Mouse (Mus musculus) ovary, postnatal 36 days (tissue): ENCODE results near the gene Bend7.

Source experiments
- DNase-seq: peaks from one replicate; pipeline ENCODE4 v3.0.0; 2022; ENCODE audit warnings: low spot score, mixed read lengths

Bend7 gene

DNA sequence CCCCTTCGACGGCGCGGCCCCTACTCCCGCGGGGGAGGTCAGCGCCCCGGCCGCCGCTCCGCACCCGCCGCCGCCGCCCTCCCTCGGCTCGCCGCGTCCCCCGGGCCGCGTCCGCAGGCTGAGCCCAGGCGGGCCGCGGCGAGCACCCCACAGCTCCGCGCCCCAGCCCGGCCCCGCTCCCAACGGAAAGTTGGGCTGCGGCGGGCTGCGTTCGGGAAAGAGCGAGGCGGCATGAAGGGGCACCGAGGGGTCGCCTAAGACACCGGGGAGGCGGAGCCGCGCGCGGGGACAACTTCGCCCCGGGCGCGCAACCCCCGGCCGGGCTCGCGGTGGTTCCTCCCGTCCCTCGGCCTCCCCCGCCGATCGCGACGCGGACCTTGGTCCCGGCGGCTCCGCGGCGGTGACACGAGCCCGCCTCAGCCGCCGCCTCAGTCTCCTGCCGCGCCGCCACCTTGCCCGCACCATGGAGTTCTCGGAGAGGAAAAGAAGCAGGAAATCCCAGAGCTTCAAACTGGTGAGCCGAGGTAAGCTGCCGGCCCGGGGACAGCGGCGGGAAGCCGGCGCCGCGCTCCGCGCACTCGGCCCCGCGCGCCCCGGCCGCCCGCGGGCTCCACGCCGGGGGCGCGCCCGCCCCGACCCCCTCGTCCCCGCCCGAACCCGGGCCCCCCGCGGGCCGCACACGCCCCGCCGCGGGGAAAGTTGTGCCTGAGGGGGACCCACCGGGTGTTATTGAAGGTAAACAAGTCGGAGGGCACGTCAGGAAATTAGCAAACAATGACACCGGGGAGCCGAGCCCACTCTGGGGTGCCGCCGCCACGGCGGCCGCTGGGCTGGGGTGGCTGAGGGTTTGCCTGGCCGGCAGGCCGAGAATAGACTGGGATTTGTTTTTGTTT is at the start of gene Bend7:
Bend7 (plus strand) TSS at position 63 of the 893 bp plus-strand sequence.
- peak; percentile 59 for DNase-seq

GRCm38 (mm10) chr2:4668626-4669025 is 49.0 kb upstream of the Bend7 start:
- no peak for DNase-seq

DNA sequence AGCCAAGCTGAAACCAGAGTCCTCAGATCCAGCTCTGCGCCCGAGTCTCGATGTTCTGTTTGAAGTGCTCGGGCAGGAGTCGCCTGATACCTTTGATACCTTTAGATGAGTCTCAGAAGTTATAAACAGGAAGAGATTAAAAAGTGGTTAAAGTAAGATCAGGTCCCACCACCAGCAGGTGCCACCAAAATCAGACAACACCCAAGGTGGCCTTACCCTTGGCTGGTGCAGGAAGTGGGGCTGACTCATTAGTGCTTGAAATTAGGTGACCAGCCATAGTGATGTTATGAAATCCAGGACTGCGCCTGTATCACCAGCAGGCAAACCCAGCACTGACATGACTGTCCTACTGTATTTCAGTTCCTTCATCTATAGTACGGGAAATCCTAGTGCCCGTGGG is 47.9 kb upstream of the Bend7 start:
- DNase-seq, result no peak

- DNase-seq, result no peak
Observed at GRCm38 (mm10) chr2:4671636-4672035, 46.0 kb upstream of the Bend7 start.

- no peak for DNase-seq
Observed at GRCm38 (mm10) chr2:4679886-4680285, 37.7 kb upstream of the Bend7 start.

GRCm38 (mm10) chr2:4711262-4711661 is 6.4 kb upstream of the Bend7 start:
- DNase-seq, result no peak

- DNase-seq, result no peak
Observed at GRCm38 (mm10) chr2:4717081-4717768, 406 bp upstream of the Bend7 start.

DNA sequence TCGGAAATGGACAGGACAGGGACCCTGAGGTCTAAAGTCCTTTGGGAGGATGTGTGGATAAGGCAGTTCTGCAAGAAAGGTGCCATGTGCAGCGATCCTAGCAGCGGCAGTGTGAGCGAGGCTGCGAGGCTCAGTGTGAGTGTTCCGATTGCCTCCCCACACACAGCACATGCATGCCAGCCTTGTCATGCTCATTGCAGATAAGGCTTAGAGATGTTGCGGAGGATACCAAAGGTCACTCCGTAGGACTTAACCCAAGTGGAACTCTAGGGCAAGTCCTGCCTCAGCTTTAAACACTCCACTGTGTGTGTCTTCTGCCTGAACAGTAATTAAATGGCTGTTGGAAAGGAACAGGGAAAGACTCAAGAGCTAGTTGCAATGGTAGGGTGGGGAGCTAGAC is 5.5 kb downstream of the Bend7 start:
- no peak for DNase-seq

DNA sequence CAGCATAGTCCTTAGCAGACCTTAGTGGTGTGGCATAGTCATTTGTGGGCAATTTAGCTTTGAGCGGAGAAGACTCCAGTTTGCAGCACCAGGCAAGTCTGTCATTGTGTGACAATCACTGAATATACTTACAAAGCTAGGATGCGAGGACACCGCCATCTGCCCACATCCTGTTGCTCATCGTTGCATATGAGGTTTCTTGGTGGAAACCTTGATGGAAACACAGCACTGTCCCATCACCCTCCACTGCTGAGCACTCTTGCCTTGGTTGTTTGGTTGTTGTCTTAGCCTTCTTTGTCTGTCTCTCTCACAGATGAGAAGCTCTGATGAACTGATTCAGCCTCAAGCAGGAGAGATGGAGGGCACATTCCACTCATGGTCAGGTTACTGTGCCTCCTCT is 12.5 kb downstream of the Bend7 start:
- DNase-seq, result no peak

- no peak for DNase-seq
Observed at GRCm38 (mm10) chr2:4733971-4734370, 16.3 kb downstream of the Bend7 start.

DNA sequence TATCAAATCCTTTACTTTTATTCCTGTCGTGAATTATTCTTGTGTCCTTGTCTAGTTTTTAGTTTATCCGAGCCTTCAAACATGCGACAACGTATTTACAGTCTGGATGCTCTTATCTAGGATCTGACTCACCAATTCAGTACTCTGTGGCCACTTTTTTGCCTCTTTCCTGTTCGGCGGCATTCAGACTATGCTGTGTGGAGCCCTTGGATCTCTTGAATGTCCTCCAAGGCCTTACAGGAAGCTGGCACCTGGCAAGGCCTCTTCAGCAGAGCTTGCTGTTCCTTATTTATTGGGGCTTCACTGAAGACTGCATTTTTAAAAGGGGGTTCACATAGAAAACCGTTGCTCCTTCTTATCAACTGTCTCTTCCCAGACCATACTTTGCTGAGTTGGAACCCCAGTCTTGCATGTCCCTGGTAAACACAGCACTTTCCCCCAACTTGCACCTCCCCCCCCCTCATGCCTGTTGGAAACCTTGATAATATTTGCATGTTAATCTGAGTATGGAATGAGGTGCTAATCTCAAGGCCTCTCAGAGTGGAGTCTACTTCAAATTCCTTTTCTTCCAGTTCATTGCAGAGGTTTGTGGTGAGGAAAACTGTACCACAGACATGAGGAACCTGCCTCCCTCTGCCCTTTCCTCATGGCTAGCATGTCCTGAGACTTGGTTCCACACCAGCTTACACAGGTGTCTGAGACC is 18.6 kb downstream of the Bend7 start:
- DNase-seq, result no peak

DNA sequence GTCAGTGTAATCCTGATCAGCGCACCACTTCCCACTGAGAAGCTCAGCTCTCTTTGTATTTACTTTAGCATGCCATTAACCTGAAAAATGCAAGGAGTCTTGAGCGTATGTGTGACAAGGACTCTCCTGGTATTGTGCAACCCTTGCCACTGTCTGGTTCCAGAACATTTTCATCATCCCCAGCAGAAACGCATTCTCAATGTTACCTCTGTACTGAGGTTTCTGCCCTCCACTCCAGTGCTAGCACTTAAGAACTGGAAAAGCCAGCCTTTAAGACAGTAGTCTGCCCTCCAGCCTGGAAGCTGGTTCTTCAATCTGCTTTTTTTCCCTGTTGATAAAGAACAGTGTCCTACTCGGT is 19.1 kb downstream of the Bend7 start:
- DNase-seq, result no peak

DNA sequence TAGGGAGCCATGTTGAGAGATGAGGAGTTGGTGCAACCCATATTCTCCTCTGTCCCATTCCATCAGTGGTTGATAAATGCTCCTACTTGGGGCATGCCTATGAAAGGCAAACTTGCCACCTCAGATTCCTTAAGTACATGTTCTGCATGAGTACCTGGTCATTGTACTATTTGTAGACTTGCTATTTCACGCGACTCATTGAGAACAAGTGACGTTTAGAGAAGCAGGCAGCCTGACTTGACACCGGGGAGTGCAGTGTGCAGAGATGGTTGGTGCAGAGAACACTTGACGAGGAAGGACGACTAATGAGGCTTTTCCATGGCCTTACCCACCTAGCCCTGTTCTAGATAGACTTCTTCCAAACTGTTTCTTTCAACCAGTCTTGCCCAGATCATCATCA is 34.3 kb downstream of the Bend7 start:
- DNase-seq, result no peak

- DNase-seq, result no peak
Observed at GRCm38 (mm10) chr2:4755716-4756115, 38.1 kb downstream of the Bend7 start.

- no peak for DNase-seq
Observed at GRCm38 (mm10) chr2:4757218-4757617, 39.6 kb downstream of the Bend7 start.

DNA sequence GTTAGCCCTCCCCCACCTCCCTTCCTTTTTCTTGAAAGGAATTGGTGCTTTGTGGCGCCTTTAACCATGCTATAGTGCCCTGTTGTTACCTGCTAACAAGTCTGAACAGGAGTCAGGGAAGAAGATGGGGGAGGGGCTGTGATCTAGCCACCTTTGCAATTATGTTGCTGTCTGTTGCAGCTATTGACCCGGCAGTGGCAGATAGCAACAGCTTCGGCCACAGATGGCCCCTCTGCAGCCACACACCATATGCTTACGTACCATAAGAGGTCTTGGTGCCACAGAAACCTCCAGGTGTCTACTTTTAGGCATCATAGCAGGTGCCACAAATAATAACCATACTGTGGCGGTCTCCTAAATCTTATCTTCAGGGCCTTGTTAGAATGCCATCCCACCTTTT is 43.1 kb downstream of the Bend7 start:
- DNase-seq, result no peak

- no peak for DNase-seq
Observed at GRCm38 (mm10) chr2:4761906-4762305, 44.3 kb downstream of the Bend7 start.

DNA sequence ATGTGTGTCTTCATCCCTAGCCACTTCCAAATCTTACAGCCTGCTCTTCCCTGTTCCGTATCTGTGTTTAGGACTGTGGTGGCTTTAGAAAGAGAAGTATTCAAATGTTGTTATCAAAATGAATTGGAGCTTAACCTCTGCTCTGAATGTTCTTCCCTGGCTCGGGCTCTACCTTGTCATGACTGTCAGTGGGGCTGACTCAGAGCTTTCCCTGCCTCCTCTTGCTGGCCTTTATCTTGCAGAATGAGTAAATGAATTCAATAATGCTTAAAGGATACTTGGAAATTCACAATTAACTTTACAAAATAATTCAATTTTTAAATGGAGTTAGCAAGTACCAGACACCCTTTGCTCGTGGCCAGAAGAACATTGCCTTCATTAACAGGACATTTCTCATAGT is 46.4 kb downstream of the Bend7 start:
- DNase-seq, result no peak

DNA sequence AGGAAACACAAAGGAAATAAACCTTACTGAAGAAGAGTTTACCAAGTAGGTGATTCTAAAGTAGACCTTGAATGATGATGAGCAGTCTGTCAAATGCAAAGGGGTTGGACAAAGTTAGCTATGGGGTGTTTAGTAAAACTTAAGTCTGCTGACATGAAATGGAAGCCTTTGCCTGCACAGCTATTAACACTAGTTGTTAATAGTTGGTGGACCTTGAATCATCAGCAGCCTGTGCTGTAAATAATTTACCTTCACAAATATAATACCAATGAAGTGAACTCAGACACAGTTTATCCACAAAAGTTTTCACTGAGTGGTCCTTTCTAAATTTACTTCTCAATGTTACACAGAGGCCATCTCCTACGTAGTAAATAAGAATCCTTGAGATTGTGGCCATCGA is 52.7 kb downstream of the Bend7 start:
- no peak for DNase-seq

DNA sequence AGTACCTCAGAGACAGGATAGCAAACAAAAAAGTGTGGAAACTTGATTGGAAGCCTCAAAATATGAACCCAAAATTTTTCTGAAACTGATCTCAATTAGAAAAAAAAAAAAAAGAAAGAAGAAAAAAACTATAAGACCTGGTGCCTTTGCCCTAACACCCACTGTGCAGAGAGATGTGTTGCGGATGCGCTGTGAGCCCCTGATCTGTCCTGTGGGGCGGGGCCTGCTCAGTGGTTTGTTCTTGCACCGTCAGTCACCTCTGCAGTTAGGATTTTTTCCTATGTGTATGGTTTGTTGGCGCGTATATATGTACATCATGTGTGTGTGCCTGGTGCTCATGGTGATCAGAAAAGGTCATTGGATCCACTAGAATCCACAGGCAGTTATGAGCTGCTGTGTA is 56.3 kb downstream of the Bend7 start:
- no peak for DNase-seq

GRCm38 (mm10) chr2:4777291-4777690 is 59.7 kb downstream of the Bend7 start:
- no peak for DNase-seq

GRCm38 (mm10) chr2:4781641-4782040 is 64.0 kb downstream of the Bend7 start:
- no peak for DNase-seq

GRCm38 (mm10) chr2:4782401-4782800 is 64.8 kb downstream of the Bend7 start:
- DNase-seq, result no peak
